Mouse (Mus musculus): ENCODE data around the gene Crb3.

GRCm38 (mm10) chr17:57061069-57061468, 2.2 kb downstream of the Crb3 start:
- TF ChIP-seq CTCF (IDR thresholded peaks at IDR 0.05; ENCODE audit: extremely low read depth, insufficient read length, insufficient replicate concordance, low read depth, low read length), result no peak
- TF ChIP-seq POLR2A (IDR thresholded peaks at IDR 0.05; ENCODE audit: low read depth, low read length), result no peak

Measured in small intestine, adult 2 months (tissue).